Mouse (Mus musculus): ENCODE measurements at regions not wholly inside any gene's neighbourhood (a gene's known extent, or its start where the extent isn't known, plus 50 kb on each side); places are given as distances from the start of the nearest gene placed in this dataset.

DNA sequence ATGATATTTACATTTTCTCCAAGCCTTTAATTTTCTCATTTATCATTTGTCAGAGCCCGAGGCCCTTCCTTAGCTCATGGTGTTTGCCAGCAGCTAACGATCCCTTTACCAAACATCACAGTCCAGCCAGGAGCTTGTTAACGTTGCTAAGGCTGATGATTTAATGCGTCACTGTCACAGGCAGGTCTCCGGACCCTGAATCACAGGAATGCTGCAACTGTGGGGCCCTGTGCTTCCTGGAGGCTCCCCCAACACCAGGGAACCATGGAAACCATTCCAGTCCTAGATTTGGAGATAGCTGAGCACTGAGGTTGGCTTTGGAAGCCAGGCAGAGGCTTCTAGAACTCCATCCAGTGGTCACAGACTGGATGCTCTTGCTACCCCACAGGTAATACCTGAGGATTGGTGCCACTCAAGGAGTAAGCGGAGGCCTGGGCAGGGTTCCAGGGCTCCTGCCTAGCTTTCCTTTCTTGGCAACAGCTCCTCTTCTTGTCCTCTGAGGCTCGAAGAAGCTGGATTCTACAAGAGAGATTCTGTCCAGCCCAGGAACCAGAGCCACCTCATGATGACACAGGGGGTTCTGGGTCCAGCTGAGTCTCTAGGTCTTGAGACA lies 94.0 kb upstream of the Sulf2 start:
- TF ChIP-seq CTCF (IDR thresholded peaks at IDR 0.05; ENCODE audit: control insufficient read depth, insufficient read depth, insufficient replicate concordance, low read depth, low read length) (no peak), POLR2A (IDR thresholded peaks at IDR 0.05; ENCODE audit: control insufficient read depth, low read depth, low read length) (no peak)
